Mouse (Mus musculus) bone marrow, adult 2 months (tissue): ENCODE data around the gene Paqr7. TPM values are rescaled to one million over a fixed set of nuclear protein-coding genes. Genes with fewer than 3 reads are reported as not detected.

Experiments
- H3K27ac ChIP-seq: fragments of 200-500 bp; 2 replicates; pipeline ENCODE4 v1.5.1; 2012; ENCODE audit warnings: low read depth, mild to moderate bottlenecking, control low read depth, inconsistent platforms, low read length; ENCODE audit not compliant: control insufficient read depth, poor library complexity, insufficient read depth
- H3K4me1 ChIP-seq: fragments of 200-500 bp; 2 replicates; pipeline ENCODE4 v1.6.1; 2011; ENCODE audit warnings: low read length; ENCODE audit not compliant: control insufficient read depth, insufficient read depth
- H3K4me3 ChIP-seq: fragments of 200-500 bp; replicated peaks from 2 replicates; pipeline ENCODE3; 2011; ENCODE audit warnings: mild to moderate bottlenecking, low read depth, low read length, control low read depth; ENCODE audit not compliant: control insufficient read depth
- CTCF ChIP-seq: fragments of 200-500 bp; IDR thresholded peaks from 2 replicates; pipeline ENCODE4 v1.5.1; 2011; ENCODE audit warnings: low read length, control low read depth; ENCODE audit not compliant: control insufficient read depth, insufficient read depth
- POLR2A ChIP-seq: fragments of 200-500 bp; IDR thresholded peaks from 2 replicates; pipeline ENCODE4 v1.6.1; 2011; ENCODE audit warnings: low read depth, mild to moderate bottlenecking, control low read depth, low read length, borderline replicate concordance; ENCODE audit not compliant: control insufficient read depth
- WGBS: fragments of 180-500 bp; shearing (Covaris S2); methylation state at CpG from one replicate; pipeline ENCODE4 v1.1.7; 2018; 5-methylcytosine and 5-hydroxymethylcytosine counted together
- polyA plus RNA-seq: library from polyadenylated mRNA; stranded (reverse); fragments of >200 nt; gene quantifications from 2 replicates; pipeline ENCODE4 v1.2.4, GENCODE M21; 2011; ENCODE audit warnings: low replicate concordance; ENCODE audit not compliant: missing spikeins, insufficient read depth, insufficient read length

The Paqr7 gene
- polyA plus RNA-seq, 1 experiment: 10.8 TPM

DNA sequence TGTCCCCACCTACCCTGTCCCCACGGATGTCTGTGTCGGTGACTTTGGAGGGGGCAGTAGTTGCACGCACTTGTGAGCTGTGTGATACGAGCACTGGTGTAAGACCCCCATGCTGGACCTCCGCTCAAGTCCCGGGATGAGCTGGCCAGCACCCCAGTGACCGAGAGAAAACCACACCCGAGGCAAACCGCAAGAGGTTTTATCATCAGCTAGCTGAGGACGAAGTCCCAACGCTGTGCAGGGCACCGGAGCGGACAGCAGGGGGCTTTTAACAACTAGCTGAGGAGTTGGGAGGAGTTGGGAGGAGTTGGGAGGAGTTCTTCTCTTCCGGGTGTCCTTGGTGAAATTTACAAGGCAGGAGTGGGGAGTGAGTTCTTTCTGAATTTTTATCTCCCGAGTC, 16.3 kb downstream of the Paqr7 start:
- peaks cover 1% of the 10 kb centered on the region; the same call in 1 of the 2 replicates for H3K4me1 ChIP-seq
- WGBS: 3% methylated on average over 15 of the region's 15 CpGs
- TF ChIP-seq CTCF (peak; percentile 59), POLR2A (no peak)
- H3K4me3 ChIP-seq: peak overlapping the region; percentile 59
- H3K27ac ChIP-seq: peak overlapping the region; percentile 40

DNA sequence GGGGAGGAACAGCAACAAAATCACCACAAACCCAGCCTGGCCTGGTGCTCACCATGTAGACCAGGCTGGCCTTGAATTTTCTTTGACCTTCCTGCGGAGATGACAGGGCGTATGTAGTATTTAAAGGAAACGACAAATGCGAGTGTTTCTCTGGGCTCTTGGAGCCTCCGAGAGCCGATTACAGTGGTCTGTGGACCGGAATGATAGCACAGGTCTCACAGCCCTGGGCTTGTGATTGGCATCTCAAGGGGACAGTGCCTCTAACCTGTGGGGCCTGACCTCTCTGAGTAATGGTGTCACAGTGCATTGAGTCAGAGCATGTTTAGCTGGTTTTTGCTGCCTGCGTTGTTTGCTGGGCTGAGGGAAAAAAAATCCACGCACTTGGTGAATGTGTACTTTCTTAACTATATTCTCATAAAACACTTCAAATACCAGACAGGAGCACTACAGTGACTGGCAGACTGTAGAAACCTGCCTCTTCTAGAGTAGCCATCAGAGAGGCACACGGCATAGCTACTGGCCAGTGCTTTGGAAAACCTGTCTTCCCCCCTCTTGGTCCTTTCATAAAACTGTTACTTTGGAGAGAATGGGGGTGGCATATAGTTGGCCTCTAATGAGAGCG, 17.9 kb downstream of the Paqr7 start:
- WGBS: 92% methylated on average over 11 of the region's 11 CpGs
- no peak overlapping the region for H3K4me3 ChIP-seq
- TF ChIP-seq CTCF (no peak), POLR2A (no peak)
- H3K27ac ChIP-seq: no peak overlapping the region
- H3K4me1 ChIP-seq: peaks cover 1% of the 10 kb centered on the region; the same call in 1 of the 2 replicates

DNA sequence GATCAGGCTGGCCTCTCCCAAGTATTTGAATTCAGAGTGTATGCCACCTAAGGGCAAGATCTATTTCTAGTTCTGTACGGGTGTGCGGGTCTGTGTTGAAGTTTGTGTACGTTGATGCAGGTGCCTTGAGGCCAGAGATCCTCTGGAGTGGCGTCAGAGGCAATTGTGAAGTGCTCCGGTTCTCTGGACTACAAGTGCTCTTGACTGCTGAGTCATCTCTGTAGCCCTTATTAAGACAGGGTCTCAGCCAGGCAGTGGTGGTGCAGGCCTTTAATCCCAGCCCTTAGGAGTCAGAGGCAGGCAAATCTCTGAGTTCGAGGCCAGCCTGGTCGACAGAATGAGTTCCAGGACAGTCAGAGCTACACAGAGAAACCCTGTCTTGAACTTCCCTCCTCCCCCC, 19.1 kb downstream of the Paqr7 start:
- TF ChIP-seq POLR2A (no peak), CTCF (no peak)
- peaks cover 1% of the 10 kb centered on the region; the same call in 1 of the 2 replicates for H3K4me1 ChIP-seq
- WGBS: 62% methylated on average over 7 of the region's 7 CpGs
- H3K4me3 ChIP-seq: no peak overlapping the region
- no peak overlapping the region for H3K27ac ChIP-seq

DNA sequence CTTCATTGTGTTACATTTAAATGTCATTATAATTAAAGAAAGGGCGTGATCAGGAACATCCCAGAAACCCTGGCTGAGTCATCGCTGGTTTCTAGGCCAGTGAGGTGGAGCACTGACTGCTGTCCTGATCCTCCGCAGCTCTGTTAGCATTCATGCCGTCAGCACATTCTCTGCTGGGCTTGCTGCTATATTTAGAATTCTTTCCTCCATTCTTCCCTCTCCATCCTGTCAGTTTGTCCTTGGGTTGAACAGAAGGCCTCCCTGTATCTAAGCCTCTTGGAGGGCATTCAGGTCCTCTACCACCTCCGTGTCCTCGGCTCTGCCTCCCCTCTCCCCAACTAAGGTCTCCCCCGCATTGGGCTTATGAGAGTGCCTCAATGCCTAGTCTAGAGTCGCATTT, 20.5 kb downstream of the Paqr7 start:
- no peak overlapping the region for H3K4me3 ChIP-seq
- H3K4me1 ChIP-seq: peaks cover 1% of the 10 kb centered on the region; the same call in 1 of the 2 replicates
- 82% methylated on average over 8 of the region's 8 CpGs for WGBS
- TF ChIP-seq CTCF: no peak
- no peak for TF ChIP-seq POLR2A
- no peak overlapping the region for H3K27ac ChIP-seq

DNA sequence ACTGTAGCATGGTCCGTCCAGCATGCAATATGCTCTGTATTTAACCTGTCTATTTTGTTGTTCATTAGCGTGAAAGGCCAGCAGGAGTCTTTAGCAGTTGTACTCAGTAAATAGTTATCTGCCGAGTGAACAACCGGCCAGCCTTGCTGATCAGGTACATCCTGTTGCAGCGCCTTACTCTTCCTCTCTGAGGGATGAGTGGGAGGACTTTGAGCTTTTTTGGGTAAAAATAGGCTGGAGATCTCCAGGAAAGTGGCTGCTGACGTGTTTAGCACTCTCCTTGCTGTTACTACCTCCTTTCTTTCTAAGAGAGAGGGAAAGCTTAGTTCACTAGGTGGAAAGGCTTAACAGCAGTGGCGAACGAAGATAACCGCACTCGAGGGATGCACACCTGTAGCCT, 21.2 kb downstream of the Paqr7 start:
- Histone ChIP-seq H3K4me1 (peaks cover 1% of the 10 kb centered on the region; the same call in 1 of the 2 replicates), H3K4me3 (no peak overlapping the region), H3K27ac (no peak overlapping the region)
- 72% methylated on average over 10 of the region's 10 CpGs for WGBS
- TF ChIP-seq CTCF (no peak), POLR2A (no peak)

DNA sequence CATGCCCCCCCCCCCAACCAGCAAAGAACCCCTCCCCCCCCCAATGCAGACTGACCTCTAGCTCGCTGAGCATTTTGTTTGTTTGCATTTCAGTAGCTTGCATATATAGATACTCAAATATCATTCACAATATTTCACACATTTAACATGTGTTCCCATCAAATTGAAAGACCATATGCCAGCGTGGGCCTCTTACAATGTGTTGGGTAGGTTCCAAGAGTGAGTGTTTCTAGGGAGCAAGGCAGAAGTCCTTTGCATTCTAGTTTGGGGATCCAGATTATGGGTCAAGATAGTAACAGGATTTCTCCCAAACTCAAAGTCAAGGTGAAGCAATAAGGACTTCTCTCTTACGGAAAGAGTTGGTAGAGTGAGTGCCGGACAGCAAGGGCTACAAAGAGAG, 22.0 kb downstream of the Paqr7 start:
- TF ChIP-seq CTCF (no peak), POLR2A (no peak)
- 86% methylated on average over 4 of the region's 4 CpGs for WGBS
- Histone ChIP-seq H3K4me3 (no peak overlapping the region), H3K4me1 (peaks cover 1% of the 10 kb centered on the region; the same call in 1 of the 2 replicates), H3K27ac (no peak overlapping the region)

DNA sequence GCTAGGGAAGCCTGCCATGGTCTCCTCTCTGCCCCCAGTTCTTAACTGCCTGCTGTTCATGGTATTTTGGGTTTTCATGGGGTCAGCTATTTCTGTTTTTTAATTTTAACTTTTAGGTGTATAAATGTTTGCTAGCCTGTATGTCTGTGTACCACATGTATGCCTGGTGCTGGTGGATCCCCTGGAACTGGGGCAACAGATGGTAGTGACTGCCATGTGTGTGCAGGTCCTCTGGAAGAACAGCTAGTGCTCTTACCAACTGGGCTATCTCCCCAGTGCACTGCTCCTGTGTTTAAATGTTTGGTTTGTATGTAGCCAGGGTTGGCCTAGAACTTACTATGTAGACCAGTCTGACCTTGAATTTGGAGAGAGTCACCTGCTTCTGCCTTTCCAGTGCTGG, 22.8 kb downstream of the Paqr7 start:
- Histone ChIP-seq H3K4me3 (no peak overlapping the region), H3K4me1 (no peaks in the 10 kb centered on the region)

DNA sequence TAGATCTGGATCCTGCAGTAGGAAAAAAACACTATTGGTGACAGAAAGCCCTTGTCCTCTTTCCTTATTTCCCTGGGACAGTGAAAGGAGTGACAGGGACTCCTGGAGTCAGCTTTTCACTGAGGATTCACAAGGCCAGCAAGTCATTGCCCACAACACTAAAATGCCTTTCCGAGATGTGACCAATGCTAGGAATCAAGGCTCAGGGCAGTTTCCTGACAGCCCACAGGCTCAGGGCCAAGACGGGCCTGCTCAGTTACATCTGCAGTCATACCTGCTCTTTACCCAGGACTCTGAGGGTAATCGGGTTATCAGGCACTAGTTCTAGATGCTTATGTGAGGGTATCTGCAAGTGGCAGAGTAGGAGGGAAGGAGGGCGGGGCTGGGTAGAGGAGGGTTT, 26.9 kb downstream of the Paqr7 start:
- H3K27ac ChIP-seq: no peak overlapping the region
- 84% methylated on average over 4 of the region's 4 CpGs for WGBS

More for the DNA sequence above, 22.8 kb downstream of the Paqr7 start:
- no peak for TF ChIP-seq CTCF
- TF ChIP-seq POLR2A: no peak
- no peak overlapping the region for H3K27ac ChIP-seq

More for the DNA sequence above, 26.9 kb downstream of the Paqr7 start:
- TF ChIP-seq POLR2A (no peak), CTCF (no peak)
- Histone ChIP-seq H3K4me1 (peaks cover 2% of the 10 kb centered on the region; the same call in 1 of the 2 replicates), H3K4me3 (no peak overlapping the region)
